Mouse (Mus musculus) myocyte (in vitro differentiated cells): Measurements from ENCODE around the gene Dnah8. TPM values are rescaled to one million over a fixed set of nuclear protein-coding genes. Genes with fewer than 3 reads are reported as not detected.
A peak's percentile ranks its signal among the peaks of the same experiment; 100 is the strongest.

Source experiments
- H3K27me3 ChIP-seq: one replicate; pipeline ENCODE4 v1.6.1; 2011; ENCODE audit not compliant: control insufficient read depth, insufficient read depth, insufficient read length
- H3K36me3 ChIP-seq: one replicate; pipeline ENCODE4 v1.6.1; 2011; ENCODE audit not compliant: control insufficient read depth, insufficient read depth
- H3K4me2 ChIP-seq: one replicate; pipeline ENCODE4 v1.6.1; 2011; ENCODE audit warnings: low read depth, control low read depth
- H3K4me3 ChIP-seq: one replicate; pipeline ENCODE4 v1.5.1; 2011; ENCODE audit warnings: mild to moderate bottlenecking, control low read depth, moderate library complexity
- H3K79me2 ChIP-seq: one replicate; pipeline ENCODE4 v1.6.1; 2011; ENCODE audit not compliant: control insufficient read depth, insufficient read depth
- H3ac ChIP-seq: one replicate; pipeline ENCODE4 v1.6.1; 2011; ENCODE audit not compliant: control insufficient read depth, insufficient read length
- CEBPB ChIP-seq: IDR thresholded peaks from 2 replicates; pipeline ENCODE4 v1.6.1; 2011; ENCODE audit warnings: mild to moderate bottlenecking, moderate library complexity; ENCODE audit not compliant: poor library complexity, insufficient read depth, severe bottlenecking
- E2F4 ChIP-seq: IDR thresholded peaks from one replicate; pipeline ENCODE4 v1.6.1; 2011; ENCODE audit warnings: mild to moderate bottlenecking, control low read depth, moderate library complexity; ENCODE audit not compliant: insufficient read depth
- MAX ChIP-seq: IDR thresholded peaks from one replicate; pipeline ENCODE4 v1.6.1; 2011; ENCODE audit warnings: low read depth, mild to moderate bottlenecking, control low read depth
- MYOD1 ChIP-seq, 3 experiments: IDR thresholded peaks; one replicate each; pipeline ENCODE4 v1.6.1; 2011; ENCODE audit warnings: control low read depth in 2 of 3, low read depth in 2 of 3, mild to moderate bottlenecking in 2 of 3, moderate library complexity in 1 of 3; ENCODE audit not compliant: insufficient read length in 2 of 3, control insufficient read depth in 1 of 3
- MYOG ChIP-seq, 3 experiments: IDR thresholded peaks; one replicate each; pipeline ENCODE4 v1.6.1; 2011; ENCODE audit warnings: control low read depth in 2 of 3, low read depth in 2 of 3, mild to moderate bottlenecking in 2 of 3; ENCODE audit not compliant: insufficient read length in 2 of 3, control insufficient read depth in 1 of 3, insufficient read depth in 1 of 3
- POLR2A ChIP-seq: IDR thresholded peaks from one replicate; pipeline ENCODE4 v1.6.1; 2011; ENCODE audit warnings: low read depth, mild to moderate bottlenecking, control low read depth, moderate library complexity; ENCODE audit not compliant: insufficient read length
- POLR2AphosphoS2 ChIP-seq: IDR thresholded peaks from one replicate; pipeline ENCODE4 v1.6.1; 2011; ENCODE audit warnings: low read depth, control low read depth; ENCODE audit not compliant: insufficient read length
- REST ChIP-seq: IDR thresholded peaks from one replicate; pipeline ENCODE4 v1.6.1; 2011; ENCODE audit warnings: mild to moderate bottlenecking, control low read depth, moderate library complexity; ENCODE audit not compliant: insufficient read depth, insufficient read length
- SRF ChIP-seq: IDR thresholded peaks from one replicate; pipeline ENCODE4 v1.6.1; 2011; ENCODE audit warnings: low read depth; ENCODE audit not compliant: control insufficient read depth, insufficient read length
- TCF12 ChIP-seq: IDR thresholded peaks from one replicate; pipeline ENCODE4 v1.6.1; 2011; ENCODE audit warnings: mild to moderate bottlenecking, control low read depth; ENCODE audit not compliant: poor library complexity, insufficient read depth, severe bottlenecking
- TCF3 ChIP-seq: IDR thresholded peaks from one replicate; pipeline ENCODE4 v1.6.1; 2011; ENCODE audit warnings: low read depth, control low read depth; ENCODE audit not compliant: insufficient read length
- USF1 ChIP-seq: IDR thresholded peaks from one replicate; pipeline ENCODE4 v1.6.1; 2011; ENCODE audit warnings: low read depth, mild to moderate bottlenecking, control low read depth, moderate library complexity
- polyA plus RNA-seq: library from polyadenylated mRNA; unstranded; fragments of >200 nt; fragmentation: generic; extraction: Trizol; gene quantifications from one replicate; pipeline ENCODE4 v1.2.1, GENCODE M21; 2012; ENCODE audit warnings: missing spikeins

Gene Dnah8
- polyA plus RNA-seq, 1 experiment = 0.08 TPM

DNA sequence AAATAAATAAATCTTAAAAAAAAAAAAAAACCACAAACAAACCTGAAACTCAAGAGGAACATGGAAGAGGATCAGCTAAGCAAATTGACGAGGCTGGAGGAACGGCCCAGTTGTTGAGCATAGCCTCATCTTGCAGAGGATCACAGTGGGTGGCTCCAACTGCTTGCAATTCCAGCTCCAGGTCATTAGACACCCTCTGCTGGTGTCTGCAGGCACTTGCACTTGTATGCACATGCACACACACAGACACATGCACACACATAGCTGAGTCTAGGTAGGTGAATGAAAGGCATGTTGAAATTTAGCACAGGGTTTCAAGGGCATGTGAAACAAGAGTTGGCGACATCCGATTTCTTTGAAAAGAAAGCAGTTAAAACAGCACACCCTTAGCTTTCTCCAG, 55.5 kb downstream of the Dnah8 start:
- no peak for TF ChIP-seq E2F4
- no peak for TF ChIP-seq POLR2AphosphoS2
- no peak for TF ChIP-seq REST
- no peak for TF ChIP-seq MAX
- TF ChIP-seq MYOG (IDR thresholded peaks at IDR 0.05; ENCODE audit: control insufficient read depth in 1 of 3, insufficient read depth in 1 of 3, insufficient read length in 2 of 3, low read depth in 2 of 3) = no peak
- no peak for TF ChIP-seq SRF
- Histone ChIP-seq H3K4me2 (no peak overlapping the region), H3K36me3 (no peaks in the 10 kb centered on the region), H3ac (no peak overlapping the region), H3K79me2 (no peaks in the 10 kb centered on the region), H3K27me3 (peaks cover 13% of the 10 kb centered on the region), H3K4me3 (no peak overlapping the region)

DNA sequence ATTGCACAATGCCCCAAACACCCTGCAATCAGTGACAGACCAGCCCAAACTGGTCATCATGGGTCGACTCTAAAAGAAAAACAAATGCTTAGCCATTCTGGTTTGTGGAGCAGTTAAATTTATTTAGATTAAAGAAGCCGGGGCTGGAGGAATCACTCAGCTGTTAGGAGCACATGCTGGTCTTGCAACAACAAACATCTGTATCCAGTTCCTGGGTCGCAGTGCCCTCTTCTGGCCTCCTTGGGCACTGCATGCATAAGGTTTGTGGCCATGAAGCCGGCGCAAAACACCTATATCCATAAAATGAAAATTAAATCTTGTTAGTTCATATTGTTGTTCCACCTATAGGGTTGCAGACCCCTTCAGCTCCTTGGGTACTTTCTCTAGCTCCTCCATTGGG, 57.5 kb downstream of the Dnah8 start:
- Histone ChIP-seq H3K4me2 (no peak overlapping the region), H3K4me3 (no peak overlapping the region), H3K79me2 (no peaks in the 10 kb centered on the region), H3K36me3 (no peaks in the 10 kb centered on the region), H3K27me3 (peaks cover 13% of the 10 kb centered on the region), H3ac (no peak overlapping the region)
- no peak for TF ChIP-seq USF1
- no peak for TF ChIP-seq MAX
- TF ChIP-seq REST = no peak

DNA sequence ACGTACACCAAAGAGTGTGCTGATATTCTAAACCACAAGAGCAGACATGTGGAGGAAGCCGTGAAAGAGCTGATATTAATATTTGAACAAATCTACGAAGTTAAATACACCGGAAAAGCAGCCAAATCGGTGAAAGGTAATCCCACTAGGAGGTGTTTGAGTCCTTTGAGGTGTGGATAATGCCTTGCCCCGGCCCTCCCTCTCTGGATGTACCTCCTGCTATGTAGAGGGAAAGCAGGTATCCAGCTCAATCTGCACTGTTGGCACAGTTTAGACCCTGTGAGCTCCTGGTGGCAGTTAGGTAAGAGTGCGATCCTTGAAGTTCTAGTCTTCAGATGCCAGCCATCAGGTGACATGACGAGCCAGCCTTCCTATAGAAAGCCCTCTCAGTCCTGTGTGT, 66.0 kb downstream of the Dnah8 start:
- no peak overlapping the region for H3K4me3 ChIP-seq
- TF ChIP-seq POLR2A = no peak
- no peak for TF ChIP-seq E2F4
- no peak for TF ChIP-seq TCF12
- H3K4me2 ChIP-seq = no peak overlapping the region
- no peak overlapping the region for H3ac ChIP-seq
- H3K36me3 ChIP-seq = no peaks in the 10 kb centered on the region
- H3K79me2 ChIP-seq = no peaks in the 10 kb centered on the region
- H3K27me3 ChIP-seq = peaks cover 5% of the 10 kb centered on the region

DNA sequence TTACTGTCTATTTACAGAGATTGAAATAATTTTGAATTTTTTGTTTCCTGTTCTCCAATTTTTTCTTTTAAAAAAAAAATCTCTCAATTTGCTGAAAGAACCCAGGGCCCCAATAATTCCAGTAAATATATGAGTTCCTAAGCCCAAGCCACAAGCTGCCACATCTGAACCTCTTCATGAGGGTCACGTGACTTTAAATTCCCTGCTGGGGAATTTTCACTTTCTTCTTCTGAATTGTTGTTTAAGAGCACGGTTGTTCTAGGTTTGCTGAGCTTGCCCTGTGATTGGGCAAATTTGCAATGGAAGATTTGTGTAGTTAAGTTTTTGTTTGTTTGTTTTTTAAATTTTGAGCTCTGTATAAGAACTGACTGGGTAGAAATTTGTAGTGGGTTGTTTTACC, 67.3 kb downstream of the Dnah8 start:
- Histone ChIP-seq H3K4me2 (no peak overlapping the region), H3K36me3 (no peaks in the 10 kb centered on the region), H3K27me3 (peaks cover 5% of the 10 kb centered on the region), H3K4me3 (no peak overlapping the region), H3ac (no peak overlapping the region), H3K79me2 (no peaks in the 10 kb centered on the region)
- TF ChIP-seq USF1 (peak; percentile 70), CEBPB (no peak)

DNA sequence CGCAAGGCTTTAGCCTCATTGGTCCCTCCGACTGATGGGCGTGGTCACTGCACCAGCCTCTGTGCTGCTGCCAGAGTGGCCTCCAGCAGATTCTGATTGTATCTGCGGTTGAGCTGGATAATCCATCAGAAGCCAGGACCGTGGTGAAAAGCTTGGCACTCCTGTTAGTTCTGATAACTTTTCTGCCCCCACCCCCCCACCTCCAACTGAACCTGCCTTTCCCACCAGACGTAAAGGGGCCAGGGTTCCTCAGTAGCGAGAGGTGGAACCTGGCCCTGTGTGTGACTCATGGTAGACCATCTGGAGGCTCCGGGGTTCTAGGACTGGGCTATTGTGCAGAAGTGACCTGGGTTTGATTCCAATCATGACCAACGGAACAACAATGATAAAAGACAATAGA, 70.1 kb downstream of the Dnah8 start:
- Histone ChIP-seq H3K36me3 (no peaks in the 10 kb centered on the region), H3ac (no peak overlapping the region), H3K27me3 (peaks cover 5% of the 10 kb centered on the region), H3K4me3 (no peak overlapping the region), H3K4me2 (no peak overlapping the region), H3K79me2 (no peaks in the 10 kb centered on the region)
- no peak for TF ChIP-seq REST
- no peak for TF ChIP-seq USF1
- TF ChIP-seq SRF = no peak
- no peak for TF ChIP-seq MAX
- TF ChIP-seq TCF3 = no peak
- no peak for TF ChIP-seq MYOD1 (IDR thresholded peaks at IDR 0.05; ENCODE audit: control insufficient read depth in 1 of 3, insufficient read length in 2 of 3, low read depth in 2 of 3)
- TF ChIP-seq CEBPB = no peak

DNA sequence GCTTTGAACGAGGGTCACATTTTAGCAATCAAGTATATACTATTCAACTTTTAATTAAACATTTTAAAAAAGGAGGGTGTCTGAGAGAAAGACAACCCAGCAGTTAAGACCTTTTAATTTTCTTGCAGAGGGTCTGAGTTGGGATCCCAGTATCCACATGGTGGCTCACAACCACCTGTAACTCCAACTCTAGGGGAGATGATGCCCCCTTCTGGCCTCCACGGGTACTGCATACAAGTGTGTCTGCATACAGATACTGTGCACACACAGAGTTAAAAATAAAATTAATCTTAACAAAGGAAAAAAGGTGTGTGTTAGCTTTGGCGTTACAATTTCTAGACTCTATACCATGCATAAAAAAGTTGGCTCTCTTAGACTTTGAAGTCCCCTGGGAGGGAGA, 90.6 kb downstream of the Dnah8 start:
- H3K36me3 ChIP-seq = no peaks in the 10 kb centered on the region
- H3ac ChIP-seq = no peak overlapping the region
- TF ChIP-seq TCF3 (no peak), USF1 (no peak)
- peaks cover 7% of the 10 kb centered on the region for H3K27me3 ChIP-seq
- H3K4me2 ChIP-seq = no peak overlapping the region
- no peaks in the 10 kb centered on the region for H3K79me2 ChIP-seq
- H3K4me3 ChIP-seq = no peak overlapping the region

DNA sequence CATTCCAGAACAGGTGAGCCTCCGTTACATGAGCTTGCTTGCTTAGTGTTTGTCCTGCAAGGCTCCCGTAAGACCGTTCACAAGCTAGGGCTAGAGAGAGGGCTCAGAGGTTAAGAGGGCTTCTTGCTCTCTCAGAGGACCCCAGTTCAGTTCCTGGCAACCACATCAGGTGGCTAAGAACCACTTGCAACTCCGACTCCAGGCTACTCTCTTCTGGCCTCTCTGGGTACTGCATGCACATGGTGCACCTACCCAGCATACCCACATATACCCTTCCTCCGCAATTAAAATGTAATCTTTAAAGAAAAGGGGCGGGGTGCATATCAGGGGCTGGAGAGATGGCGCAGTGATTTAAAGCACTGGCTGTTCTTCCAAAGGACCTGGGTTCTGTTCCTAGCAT, 94.0 kb downstream of the Dnah8 start:
- H3ac ChIP-seq = no peak overlapping the region
- no peak overlapping the region for H3K4me2 ChIP-seq
- no peak overlapping the region for H3K4me3 ChIP-seq
- no peaks in the 10 kb centered on the region for H3K27me3 ChIP-seq
- TF ChIP-seq MYOD1 (IDR thresholded peaks at IDR 0.05; ENCODE audit: control insufficient read depth in 1 of 3, insufficient read length in 2 of 3, low read depth in 2 of 3) (no peak), TCF3 (no peak), E2F4 (no peak), MYOG (IDR thresholded peaks at IDR 0.05; ENCODE audit: control insufficient read depth in 1 of 3, insufficient read depth in 1 of 3, insufficient read length in 2 of 3, low read depth in 2 of 3) (no peak), USF1 (no peak), SRF (no peak)
- no peaks in the 10 kb centered on the region for H3K79me2 ChIP-seq
- no peaks in the 10 kb centered on the region for H3K36me3 ChIP-seq
